Mouse (Mus musculus) ES-E14 (cell line): ENCODE results near the gene Cdk17. TPM values are rescaled to one million over a fixed set of nuclear protein-coding genes. Genes with fewer than 3 reads are reported as not detected.

Source experiments
- DNase-seq: peaks from one replicate; pipeline ENCODE4 v3.0.0-alpha.2; 2013; ENCODE audit warnings: low read depth, low spot score
- H3K27ac ChIP-seq: 2 replicates; pipeline ENCODE4 v1.5.1; 2012; ENCODE audit warnings: low read depth, mild to moderate bottlenecking, low read length, moderate library complexity, mixed read lengths; ENCODE audit not compliant: poor library complexity, insufficient read depth, severe bottlenecking
- H3K36me3 ChIP-seq: 2 replicates; pipeline ENCODE4 v1.6.1; 2012; ENCODE audit warnings: mild to moderate bottlenecking, low read length, moderate library complexity, mixed read lengths; ENCODE audit not compliant: control insufficient read depth, poor library complexity, insufficient read depth, severe bottlenecking
- H3K4me1 ChIP-seq, 2 experiments: fragments of 150-350 bp in 1 of 2; sonication (generic) in 1 of 2; 2 replicates each; pipeline ENCODE4 v1.6.1; 2012; ENCODE audit warnings: low read length in 2 of 2, mild to moderate bottlenecking in 1 of 2, mixed read lengths in 1 of 2; ENCODE audit not compliant: control insufficient read depth in 2 of 2, insufficient read depth in 2 of 2, poor library complexity in 1 of 2
- H3K4me3 ChIP-seq, 2 experiments: fragments of 150-350 bp in 1 of 2; sonication (generic) in 1 of 2; 2 replicates each; pipeline ENCODE4 v1.5.1; 2012; ENCODE audit warnings: low read length in 2 of 2, low read depth in 1 of 2, mild to moderate bottlenecking in 1 of 2, mixed read lengths in 1 of 2; ENCODE audit not compliant: insufficient read depth in 1 of 2, poor library complexity in 1 of 2, severe bottlenecking in 1 of 2
- H3K9ac ChIP-seq: 2 replicates; pipeline ENCODE4 v1.6.1; 2012; ENCODE audit warnings: low read depth, mild to moderate bottlenecking, low read length, mixed read lengths; ENCODE audit not compliant: poor library complexity, insufficient read depth, severe bottlenecking
- H3K9me3 ChIP-seq: fragments of 150-350 bp; sonication (generic); 2 replicates; pipeline ENCODE4 v1.6.1; 2012; ENCODE audit warnings: low read depth, mild to moderate bottlenecking, low read length; ENCODE audit not compliant: control insufficient read depth, insufficient read depth
- CHD2 ChIP-seq: IDR thresholded peaks from 2 replicates; pipeline ENCODE4 v1.6.1; 2014; ENCODE audit warnings: mild to moderate bottlenecking, low read depth, low read length, inconsistent platforms
- HCFC1 ChIP-seq: IDR thresholded peaks from 2 replicates; pipeline ENCODE4 v1.6.1; 2012; ENCODE audit warnings: low read length, inconsistent platforms, borderline replicate concordance; ENCODE audit not compliant: insufficient read depth
- MAFK ChIP-seq: IDR thresholded peaks from 2 replicates; pipeline ENCODE4 v1.6.1; 2014; ENCODE audit warnings: mild to moderate bottlenecking, low read depth, low read length, inconsistent platforms; ENCODE audit not compliant: insufficient read depth
- ZC3H11A ChIP-seq: IDR thresholded peaks from 2 replicates; pipeline ENCODE4 v1.6.1; 2012; ENCODE audit warnings: low read depth, mild to moderate bottlenecking, inconsistent platforms, low read length, borderline replicate concordance
- ZNF384 ChIP-seq: IDR thresholded peaks from 2 replicates; pipeline ENCODE4 v1.6.1; 2012; ENCODE audit warnings: low read depth, low read length, inconsistent platforms
- in situ Hi-C, 2 experiments: fragments of 600-800 bp; cut with MboI; formaldehyde crosslinking; loops; one replicate each; pipeline ENCODE4 v1.15.1; 2025; ENCODE audit warnings: low sequenced_read_pairs in 2 of 2, inconsistent platforms in 1 of 2; ENCODE audit not compliant: unreplicated experiment in 2 of 2
- total RNA-seq: library from RNA; depleted of rRNA; stranded (reverse); fragments of 300-350 nt; gene quantifications from 2 replicates; pipeline ENCODE4 v1.2.3, GENCODE M21; 2012

Gene Cdk17
- total RNA-seq, 1 experiment: 28.0 TPM

- Histone ChIP-seq H3K4me3 (no peak overlapping the region), H3K9ac (no peak overlapping the region), H3K9me3 (no peaks in the 10 kb centered on the region), H3K36me3 (no peaks in the 10 kb centered on the region), H3K4me1 (peaks cover 3% of the 10 kb centered on the region in 2 experiments; a peak in 1 of 4 replicates), H3K27ac (no peak overlapping the region)
- TF ChIP-seq CHD2 (no peak), ZC3H11A (no peak), HCFC1 (no peak), ZNF384 (no peak), MAFK (no peak)
- in situ Hi-C loops: no loop called here
- DNase-seq: no peak
Observed at GRCm38 (mm10) chr10:93306367-93306766, 145.7 kb downstream of the Cdk17 start.

GRCm38 (mm10) chr10:93309131-93309933, 148.7 kb downstream of the Cdk17 start:
- Histone ChIP-seq H3K4me3 (peak overlapping the region; percentile 77 to 90), H3K9ac (peak overlapping the region; percentile 85; the same call in 1 of the 2 replicates), H3K36me3 (no peaks in the 10 kb centered on the region), H3K4me1 (peaks cover 5% of the 10 kb centered on the region in 2 experiments; a peak in 1 of 4 replicates), H3K27ac (peak overlapping the region; percentile 24; the same call in 1 of the 2 replicates), H3K9me3 (no peaks in the 10 kb centered on the region)
- in situ Hi-C loops: no loop called here
- DNase-seq: no peak
- TF ChIP-seq ZNF384 (peak; percentile 73; the same call in 1 of the 2 replicates), HCFC1 (no peak)

GRCm38 (mm10) chr10:93309934-93310621, 149.4 kb downstream of the Cdk17 start:
- Histone ChIP-seq H3K9ac (peak overlapping the region; percentile 85), H3K4me1 (peaks cover 5% of the 10 kb centered on the region in 2 experiments; a peak in 1 of 4 replicates), H3K9me3 (no peaks in the 10 kb centered on the region), H3K27ac (peak overlapping the region; percentile 67; the same call in 1 of the 2 replicates), H3K4me3 (peak overlapping the region; percentile 77 to 90), H3K36me3 (no peaks in the 10 kb centered on the region)
- in situ Hi-C loops: no loop called here
- no peak for DNase-seq
- TF ChIP-seq CHD2: no peak
- no peak for TF ChIP-seq ZNF384
- no peak for TF ChIP-seq ZC3H11A
- no peak for TF ChIP-seq HCFC1
- TF ChIP-seq MAFK: no peak

GRCm38 (mm10) chr10:93310721-93311411, 150.2 kb downstream of the Cdk17 start, which contains the start of gene Elk3:
Gene Elk3 (minus strand): TSS chr10:93311135.
- Histone ChIP-seq H3K36me3 (no peaks in the 10 kb centered on the region), H3K9ac (peak within 1 kb of the TSS; percentile 85), H3K4me1 (peaks cover 5% of the 10 kb centered on the region in 2 experiments; a peak in 1 of 4 replicates), H3K9me3 (no peaks in the 10 kb centered on the region), H3K4me3 (peak within 1 kb of the TSS; percentile 77 to 90), H3K27ac (peak within 1 kb of the TSS; percentile 67; the same call in 1 of the 2 replicates)
- no peak for TF ChIP-seq HCFC1
- no peak for TF ChIP-seq ZC3H11A
- 0 out of 2 replicates have a peak, but pooled peaks have one; percentile 6 for TF ChIP-seq ZNF384
- TF ChIP-seq MAFK: no peak
- no peak for TF ChIP-seq CHD2
- in situ Hi-C loops: no loop called here
- DNase-seq: no peak
